Mouse (Mus musculus) gastrocnemius, adult 2 months (tissue): Measurements from ENCODE around the gene Kcnip1. TPM values are rescaled to one million over a fixed set of nuclear protein-coding genes. Genes with fewer than 3 reads are reported as not detected.

Source experiments
- DNase-seq: peaks from one replicate; pipeline ENCODE4 v3.0.0; 2022
- H3K27ac ChIP-seq: fragments of 200-600 bp; 2 replicates; pipeline ENCODE4 v1.8.1; 2022; ENCODE audit warnings: mild to moderate bottlenecking
- H3K4me3 ChIP-seq: fragments of 200-600 bp; 2 replicates; pipeline ENCODE4 v1.8.1; 2022; ENCODE audit warnings: mild to moderate bottlenecking, moderate library complexity
- CTCF ChIP-seq: fragments of 200-600 bp; IDR thresholded peaks from 2 replicates; pipeline ENCODE4 v1.8.1; 2022; ENCODE audit warnings: antibody characterized with exemption, mild to moderate bottlenecking, moderate library complexity
- intact Hi-C: fragments of 180-260 bp; cut with DNase I; formaldehyde crosslinking; loops from one replicate; pipeline ENCODE4 v1.15.1; 2025
- total RNA-seq, 2 experiments: library from RNA; stranded (reverse); gene quantifications; 2 replicates each; pipeline ENCODE4 v1.2.3; 2021

Gene Kcnip1
- total RNA-seq, 2 experiments from 2014 or later: not detected

DNA sequence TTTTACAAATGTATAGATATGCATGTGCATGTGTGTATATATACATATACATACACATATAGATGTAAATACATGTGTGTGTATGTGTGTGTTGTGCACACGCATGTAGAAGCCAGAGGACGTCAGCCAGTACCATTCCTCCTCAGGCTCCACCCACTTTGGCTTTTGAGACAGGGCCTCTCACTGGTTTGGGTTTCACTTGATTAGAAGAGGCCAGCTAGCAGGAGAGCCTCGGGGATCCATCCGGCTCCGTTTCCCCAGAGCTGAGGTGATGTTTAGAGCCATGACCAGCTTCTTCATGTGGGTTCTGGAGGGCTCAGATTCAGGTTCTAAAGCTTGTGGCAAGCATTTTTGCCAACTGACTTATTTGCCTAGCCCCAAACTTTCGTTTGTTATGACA is 89.5 kb downstream of the Kcnip1 start:
- TF ChIP-seq CTCF: no peak
- Histone ChIP-seq H3K27ac (no peak overlapping the region), H3K4me3 (no peak overlapping the region)
- intact Hi-C loops: no loop called here
- no peak for DNase-seq

DNA sequence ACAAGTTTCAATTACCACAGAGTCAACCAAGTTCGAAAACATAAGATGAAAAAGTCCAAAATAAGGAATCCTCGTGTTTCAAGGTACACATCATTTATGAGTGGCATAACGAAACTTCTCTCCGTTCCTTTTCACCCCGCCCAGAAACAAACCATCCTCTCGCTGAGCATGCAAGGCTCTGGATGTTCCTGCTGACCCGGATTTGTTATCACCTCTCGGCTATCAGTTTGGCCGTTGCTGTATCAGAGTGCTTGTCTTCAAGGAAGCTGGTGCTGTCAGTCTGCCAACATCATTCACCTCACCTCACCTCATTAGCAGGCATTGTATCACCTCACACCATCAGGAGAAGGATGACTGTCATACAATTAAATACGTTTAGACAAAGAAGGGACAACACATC is 90.6 kb downstream of the Kcnip1 start:
- no peak overlapping the region for H3K27ac ChIP-seq
- intact Hi-C loops: no loop called here
- DNase-seq: no peak
- no peak for TF ChIP-seq CTCF
- H3K4me3 ChIP-seq: no peak overlapping the region

DNA sequence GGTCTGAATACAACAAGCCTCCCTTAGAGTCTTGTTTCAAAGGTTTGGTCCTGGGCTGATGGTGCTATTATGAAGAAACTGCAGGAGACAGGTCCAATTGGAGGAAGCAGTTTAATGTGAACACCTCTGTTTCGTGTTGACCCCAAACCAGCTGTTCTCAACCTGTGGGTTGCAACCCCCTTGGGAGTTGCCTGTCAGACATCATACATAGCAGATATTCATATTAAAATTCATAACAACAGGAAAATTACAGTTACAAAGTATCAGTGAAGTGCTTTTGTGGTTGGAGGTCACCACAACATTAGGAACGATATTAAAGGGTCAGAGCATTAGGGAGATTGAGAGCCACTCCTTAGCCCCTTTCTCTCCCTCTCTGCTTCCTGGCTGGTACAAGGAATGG is 91.2 kb downstream of the Kcnip1 start:
- no peak for TF ChIP-seq CTCF
- no peak for DNase-seq
- intact Hi-C loops: no loop called here
- H3K27ac ChIP-seq: no peak overlapping the region
- H3K4me3 ChIP-seq: no peak overlapping the region

DNA sequence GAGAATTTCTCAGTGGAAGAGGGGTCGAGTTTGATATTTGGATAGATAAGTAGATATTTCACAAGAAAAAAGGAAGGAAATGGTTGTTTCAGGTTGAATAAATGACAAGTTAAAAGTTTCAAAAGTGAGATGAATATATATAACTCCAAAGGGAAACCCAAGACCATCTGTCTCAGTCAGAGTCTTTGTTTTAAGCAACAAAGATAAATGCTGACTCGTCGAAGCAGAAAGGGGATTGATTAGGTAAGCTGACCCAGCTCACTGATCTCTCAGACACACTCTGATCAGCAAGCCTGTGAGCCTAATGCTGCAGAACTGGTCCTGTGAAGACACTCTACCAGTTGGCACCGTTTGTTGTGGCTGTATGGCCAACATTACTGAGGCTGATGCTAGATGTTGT is 101.9 kb downstream of the Kcnip1 start:
- Histone ChIP-seq H3K4me3 (no peak overlapping the region), H3K27ac (no peak overlapping the region)
- intact Hi-C loops: no loop called here
- no peak for TF ChIP-seq CTCF
- DNase-seq: no peak

DNA sequence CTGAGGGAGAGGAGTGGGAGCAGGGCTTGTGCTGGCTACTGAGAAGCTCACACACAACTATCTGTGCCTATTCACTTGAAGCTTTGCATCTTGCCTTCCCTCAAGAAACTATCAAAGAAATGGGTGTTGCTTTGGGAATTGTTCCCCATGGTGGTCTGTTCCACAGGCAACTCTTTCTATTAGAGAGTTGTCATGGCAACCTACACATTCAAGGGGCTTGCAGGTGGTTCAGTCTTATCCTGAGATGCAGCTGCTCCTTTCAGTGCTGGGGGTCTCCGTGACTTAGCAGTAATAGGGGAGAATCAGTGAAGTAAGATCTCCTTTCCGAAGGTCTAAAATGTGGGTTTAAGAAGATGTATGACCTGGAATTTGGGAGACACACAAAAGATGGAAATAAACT is 102.6 kb downstream of the Kcnip1 start:
- DNase-seq: no peak
- no peak for TF ChIP-seq CTCF

DNA sequence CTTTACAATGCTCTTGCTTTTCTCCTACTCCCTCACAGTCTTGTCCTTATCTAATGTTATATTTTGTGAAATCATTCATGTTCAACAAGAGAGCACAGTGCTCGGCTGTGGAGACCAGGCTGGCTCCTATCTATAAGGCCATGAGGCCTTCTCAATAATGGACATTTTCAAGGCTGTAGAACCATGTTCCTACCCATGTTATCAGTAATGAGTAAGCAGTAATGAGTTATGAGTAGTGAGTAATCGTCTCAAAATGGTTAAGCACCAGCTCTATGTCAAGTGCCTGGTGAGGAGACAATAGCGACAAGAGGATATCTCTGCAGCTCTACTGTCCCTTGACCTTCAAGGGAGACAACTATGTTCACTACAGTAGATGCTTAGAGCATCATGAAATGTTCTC is 105.3 kb downstream of the Kcnip1 start:
- no peak for DNase-seq
- H3K27ac ChIP-seq: no peak overlapping the region
- intact Hi-C loops: no loop called here
- H3K4me3 ChIP-seq: no peak overlapping the region
- no peak for TF ChIP-seq CTCF

More for the DNA sequence above, 102.6 kb downstream of the Kcnip1 start:
- intact Hi-C loops: no loop called here
- H3K27ac ChIP-seq: no peak overlapping the region
- H3K4me3 ChIP-seq: no peak overlapping the region

DNA sequence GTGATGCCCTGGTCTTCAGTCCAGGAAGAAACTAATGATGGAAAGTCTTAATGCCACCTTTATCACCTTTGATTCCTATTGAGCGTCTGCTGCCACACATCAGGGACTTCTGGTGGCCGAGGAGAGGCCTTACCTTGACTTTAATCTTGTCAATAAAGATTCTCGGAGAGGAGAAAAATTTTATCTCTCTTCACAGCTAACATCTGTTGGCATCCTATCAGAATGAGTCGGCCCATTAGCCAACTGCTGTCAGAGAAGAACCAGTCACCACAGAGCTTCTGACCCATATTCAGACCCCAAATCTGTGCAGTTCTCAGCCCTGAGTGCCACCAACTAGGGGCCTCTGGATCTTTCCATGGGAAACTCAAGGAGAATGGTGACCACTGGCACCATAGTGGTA is 107.0 kb downstream of the Kcnip1 start:
- intact Hi-C loops: no loop called here

DNA sequence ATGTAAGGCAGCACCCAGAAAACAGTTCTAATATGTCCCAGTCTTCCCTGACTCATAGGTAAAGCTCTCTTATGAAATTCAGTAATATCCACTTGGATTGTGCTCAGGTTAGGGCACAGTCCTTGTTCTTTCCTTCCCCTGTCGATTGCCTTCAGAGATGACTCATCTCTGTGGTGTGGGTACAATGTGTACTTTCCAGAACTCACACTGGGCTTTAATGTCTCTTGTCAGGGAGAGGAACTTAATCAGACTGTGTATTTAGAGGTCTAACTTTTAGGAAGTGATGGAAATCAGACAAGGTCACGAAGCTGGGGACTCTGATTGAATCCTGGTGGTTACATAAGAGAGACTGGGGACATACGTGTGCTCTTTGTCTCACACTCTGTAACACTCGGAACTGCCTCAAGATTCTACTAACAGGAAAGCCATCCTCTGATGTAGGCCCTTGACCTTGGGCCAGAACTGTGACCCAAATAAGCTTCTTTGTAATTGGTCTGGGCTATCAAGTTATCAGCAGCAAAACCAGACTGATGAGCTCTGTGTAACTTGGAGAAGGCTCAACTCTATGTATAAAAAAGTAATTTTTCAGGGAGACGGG is 110.1 kb downstream of the Kcnip1 start:
- Histone ChIP-seq H3K27ac (no peak overlapping the region), H3K4me3 (no peak overlapping the region)
- intact Hi-C loops: no loop called here
- no peak for TF ChIP-seq CTCF
- DNase-seq: no peak

More for the DNA sequence above, 107.0 kb downstream of the Kcnip1 start:
- DNase-seq: no peak
- Histone ChIP-seq H3K4me3 (no peak overlapping the region), H3K27ac (no peak overlapping the region)
- TF ChIP-seq CTCF: no peak

DNA sequence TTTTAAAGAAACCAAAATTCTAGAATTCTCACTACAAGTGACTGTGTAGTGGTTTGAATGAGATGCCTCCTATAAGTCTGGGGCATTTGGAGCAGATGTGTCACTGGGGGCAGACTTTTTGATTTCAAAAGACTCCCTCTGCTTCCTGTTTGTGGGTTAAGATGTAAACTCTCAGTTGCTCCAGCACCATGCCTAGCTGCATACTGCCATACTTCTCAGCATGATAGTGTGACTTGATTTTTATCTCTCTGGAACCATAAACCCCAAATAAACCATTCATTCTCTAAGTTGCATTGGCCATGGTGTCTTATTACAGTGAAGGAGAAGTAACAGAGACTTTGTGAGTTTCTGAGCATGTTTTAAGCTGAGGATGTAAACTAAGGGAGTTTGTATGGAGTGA is 118.0 kb downstream of the Kcnip1 start:
- DNase-seq: no peak
- no peak overlapping the region for H3K27ac ChIP-seq
- H3K4me3 ChIP-seq: no peak overlapping the region
- intact Hi-C loops: no loop called here
- TF ChIP-seq CTCF: no peak

DNA sequence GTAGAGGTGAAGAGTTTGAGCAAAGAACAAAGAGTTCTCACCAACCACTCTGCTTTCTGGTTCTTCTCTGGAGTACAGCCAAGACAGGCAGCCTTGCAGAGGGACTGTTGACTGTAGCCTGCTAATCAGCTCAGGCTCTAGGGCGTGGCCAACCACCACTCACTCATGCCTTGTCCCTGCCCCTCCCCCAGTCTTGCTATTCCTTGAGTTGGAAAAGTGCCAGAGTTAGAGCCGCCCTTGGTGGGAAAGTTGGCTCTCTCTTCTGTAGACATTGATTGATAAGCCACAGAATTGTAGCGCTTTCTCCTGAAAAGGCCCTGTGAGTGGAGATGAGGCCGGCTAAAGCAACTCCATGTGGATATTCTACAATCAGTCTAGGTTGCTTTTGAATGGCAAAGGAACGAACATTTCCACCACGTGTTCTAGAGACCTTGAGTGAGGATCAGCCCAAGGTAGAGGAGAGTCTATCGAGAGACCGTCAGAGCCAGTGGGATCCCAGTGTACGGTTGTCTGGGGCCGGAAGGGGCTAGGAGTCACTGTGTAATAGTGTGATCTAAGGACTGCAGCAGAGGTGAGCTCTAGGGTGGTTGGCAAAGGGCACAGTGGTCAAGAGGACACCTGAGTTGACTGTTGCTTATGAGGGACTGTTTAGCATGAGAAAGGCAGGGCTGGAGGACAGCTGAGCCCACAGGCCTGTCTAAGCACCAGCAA is 119.7 kb downstream of the Kcnip1 start:
- no peak overlapping the region for H3K27ac ChIP-seq
- no peak overlapping the region for H3K4me3 ChIP-seq
- no peak for DNase-seq
- TF ChIP-seq CTCF: no peak
- intact Hi-C loops: no loop called here

DNA sequence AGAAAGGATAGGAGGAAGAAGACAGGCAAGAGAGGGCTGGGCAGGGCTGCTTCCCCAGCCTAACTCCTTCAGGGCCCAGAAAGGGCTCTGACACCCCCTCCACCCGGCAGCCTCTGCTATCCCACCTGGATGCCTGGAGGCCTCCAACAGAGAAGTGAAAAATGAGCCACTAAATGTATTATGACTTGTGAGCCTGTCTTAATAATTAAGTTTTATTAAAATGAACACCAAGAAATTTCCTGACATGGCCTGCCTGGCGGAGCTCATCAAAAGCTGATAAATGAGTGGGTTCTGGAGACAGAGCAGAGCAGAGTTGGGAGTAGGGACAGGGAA is 120.3 kb downstream of the Kcnip1 start:
- H3K27ac ChIP-seq: no peak overlapping the region

DNA sequence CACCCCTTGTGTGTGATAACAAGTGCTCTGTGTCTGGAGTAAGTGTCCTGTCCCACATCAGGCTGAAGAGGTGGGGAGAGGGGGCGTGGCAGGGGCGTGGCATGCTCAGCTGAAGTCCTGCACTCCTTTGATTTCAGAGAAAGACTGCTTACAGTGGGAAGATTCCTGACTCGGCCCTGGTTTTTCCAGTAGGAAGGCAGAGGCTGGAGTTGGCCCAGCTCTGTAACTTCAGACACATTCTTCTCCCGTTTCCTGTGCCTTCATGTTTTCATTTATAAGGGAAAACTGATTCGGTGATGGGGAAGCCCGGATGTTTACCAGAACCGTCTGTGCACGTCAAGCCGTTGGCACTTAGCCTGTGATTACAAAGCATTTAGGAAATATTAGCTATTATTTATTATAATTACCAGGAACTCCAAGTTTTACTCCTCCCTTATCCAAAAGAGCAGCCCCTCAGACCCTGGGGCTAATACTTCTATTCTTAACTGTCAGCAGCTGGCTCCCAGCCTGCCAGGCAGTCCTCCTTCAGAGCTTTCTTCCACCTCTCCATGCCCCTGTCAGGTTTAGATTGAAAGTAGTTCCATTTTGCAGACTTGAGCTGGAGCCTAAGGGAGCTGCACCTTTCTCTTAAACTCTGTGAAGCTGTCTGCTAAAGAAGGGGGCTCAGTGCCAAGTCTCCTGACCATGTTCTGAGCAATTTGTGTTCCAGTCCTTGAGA is 120.8 kb downstream of the Kcnip1 start:
- H3K27ac ChIP-seq: no peak overlapping the region
- no peak for TF ChIP-seq CTCF

More for the DNA sequence above, 120.3 kb downstream of the Kcnip1 start:
- no peak for TF ChIP-seq CTCF
- DNase-seq: no peak
- intact Hi-C loops: no loop called here
- no peak overlapping the region for H3K4me3 ChIP-seq

DNA sequence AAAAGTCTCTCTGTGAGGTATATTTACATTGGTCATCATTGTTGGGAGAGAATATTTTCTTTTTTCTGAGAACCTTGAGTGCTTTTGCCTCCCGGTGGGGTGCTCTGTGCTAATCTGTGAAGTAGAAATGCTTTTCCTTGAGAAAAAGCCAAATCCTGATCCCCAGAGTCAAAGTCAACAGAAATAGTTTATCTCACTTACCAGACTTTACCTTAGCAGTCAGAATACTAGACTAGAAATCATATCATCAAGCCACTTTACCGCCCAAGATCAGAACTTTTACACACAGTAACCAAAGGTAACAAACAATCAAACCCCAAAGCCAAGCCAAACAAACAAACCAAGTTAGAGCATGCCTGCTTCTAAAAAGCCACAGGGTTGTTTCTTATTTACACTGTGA is 122.7 kb downstream of the Kcnip1 start:
- no peak for DNase-seq
- intact Hi-C loops: no loop called here
- H3K4me3 ChIP-seq: no peak overlapping the region
- TF ChIP-seq CTCF: no peak
- H3K27ac ChIP-seq: no peak overlapping the region

More for the DNA sequence above, 120.8 kb downstream of the Kcnip1 start:
- no peak overlapping the region for H3K4me3 ChIP-seq
- no peak for DNase-seq
- intact Hi-C loops: no loop called here
